Mouse (Mus musculus): ENCODE results near the gene Fam107a.

- TF ChIP-seq POLR2A (IDR thresholded peaks at IDR 0.05; ENCODE audit: low read depth, low read length) (no peak), CTCF (IDR thresholded peaks at IDR 0.05; ENCODE audit: borderline replicate concordance, insufficient read depth, low read length) (no peak)
Observed at GRCm38 (mm10) chr14:8330390-8330789, 12.6 kb upstream of the Fam107a start.

Measured in embryonic fibroblast, embryonic 13.5 days (primary cell).